Mouse (Mus musculus) E14TG2a.4 (cell line): ENCODE measurements around the gene Dusp8.
A peak's percentile ranks its signal among the peaks of the same experiment; 100 is the strongest.

ENCODE experiments used
- H3K27me3 ChIP-seq: 2 replicates; pipeline ENCODE4 v1.6.1; 2014; ENCODE audit warnings: low read length, control low read depth; ENCODE audit not compliant: insufficient read depth
- H3K36me3 ChIP-seq: 2 replicates; pipeline ENCODE4 v1.6.1; 2014; ENCODE audit warnings: low read length, control low read depth; ENCODE audit not compliant: insufficient read depth
- H3K4me1 ChIP-seq: replicated peaks from 2 replicates; pipeline ENCODE4 v1.6.1; 2014; ENCODE audit warnings: low read depth, low read length, control low read depth
- H3K4me3 ChIP-seq: replicated peaks from 2 replicates; pipeline ENCODE4 v1.5.1; 2014; ENCODE audit warnings: mild to moderate bottlenecking, low read length
- H3K9me3 ChIP-seq: 2 replicates; pipeline ENCODE4 v1.6.1; 2014; ENCODE audit warnings: low read length, control low read depth
- CTCF ChIP-seq: conservative IDR thresholded peaks from 2 replicates; pipeline ENCODE4 v1.5.1; 2014; ENCODE audit warnings: low read length
- NANOG ChIP-seq: IDR thresholded peaks from 2 replicates; pipeline ENCODE4 v1.6.1; 2014; ENCODE audit warnings: borderline replicate concordance, low read length, mixed read lengths
- POU5F1 ChIP-seq: IDR thresholded peaks from 2 replicates; pipeline ENCODE4 v1.6.1; 2014; ENCODE audit warnings: low read length, borderline replicate concordance

Gene Dusp8

DNA sequence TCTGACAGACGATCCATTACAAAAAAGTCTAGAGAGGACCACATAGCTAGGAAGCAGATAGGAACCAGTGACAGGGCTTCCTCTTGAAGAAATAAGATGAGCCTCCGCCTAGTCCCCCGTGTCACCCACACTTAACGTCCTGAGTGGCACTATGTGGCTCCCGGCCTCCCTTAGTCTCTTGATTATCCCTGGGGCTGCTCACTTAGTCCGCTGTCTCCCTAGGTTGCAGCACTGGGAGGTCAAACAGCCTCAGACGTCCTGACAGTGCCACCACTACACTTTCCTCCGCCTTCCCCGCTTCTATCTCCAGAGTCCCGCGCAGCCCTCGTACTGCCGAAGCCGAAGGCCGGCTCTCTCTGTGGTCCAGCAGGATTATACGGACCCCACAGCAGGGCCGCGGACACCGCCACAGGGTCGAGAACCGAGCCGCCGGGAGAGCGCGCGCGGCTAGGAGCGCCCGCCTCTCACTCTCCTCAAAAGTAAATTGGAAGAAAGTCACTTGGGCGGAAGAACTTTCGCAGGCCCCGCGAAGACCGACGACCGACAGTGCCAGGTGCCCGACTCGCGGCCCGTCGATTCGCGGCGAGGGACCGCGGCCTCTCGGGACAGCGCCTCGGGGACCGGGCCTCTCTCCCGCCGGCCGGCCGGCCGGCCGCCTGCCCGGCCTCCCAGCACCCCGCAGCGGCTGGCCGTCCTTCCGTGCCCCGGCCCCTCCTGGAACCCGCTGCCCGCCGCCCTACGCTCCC, 35.3 kb downstream of the Dusp8 start:
- peaks cover 29% of the 10 kb centered on the region for H3K4me1 ChIP-seq
- peaks cover 12% of the 10 kb centered on the region for H3K27me3 ChIP-seq

DNA sequence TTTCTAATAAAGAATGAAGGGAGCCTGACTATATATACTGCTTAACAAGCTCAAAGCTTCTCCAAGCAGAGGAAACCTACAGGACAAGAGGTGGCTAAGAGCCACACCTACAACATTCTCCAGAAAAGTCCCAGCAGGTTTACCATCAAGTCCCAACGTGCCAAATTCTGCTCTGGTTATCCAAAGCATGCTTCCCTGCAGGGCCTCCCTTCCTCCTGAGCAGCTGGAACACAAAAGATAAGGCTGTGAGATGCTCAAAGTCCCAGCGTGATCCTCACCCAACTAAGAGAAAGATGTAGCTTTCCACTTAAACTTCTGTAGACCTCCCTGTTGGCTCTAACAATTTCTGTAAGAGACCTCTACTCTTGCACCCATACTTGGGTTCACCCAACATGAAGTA, 36.6 kb downstream of the Dusp8 start:
- no peak for TF ChIP-seq CTCF
- no peak for TF ChIP-seq POU5F1
- TF ChIP-seq NANOG: no peak
- H3K4me1 ChIP-seq: peaks cover 29% of the 10 kb centered on the region
- H3K9me3 ChIP-seq: no peaks in the 10 kb centered on the region
- no peak overlapping the region for H3K4me3 ChIP-seq
- H3K36me3 ChIP-seq: peaks cover 21% of the 10 kb centered on the region
- peaks cover 10% of the 10 kb centered on the region for H3K27me3 ChIP-seq

More for the DNA sequence above, 35.3 kb downstream of the Dusp8 start:
- Histone ChIP-seq H3K36me3 (peaks cover 18% of the 10 kb centered on the region), H3K9me3 (no peaks in the 10 kb centered on the region), H3K4me3 (peak overlapping the region; percentile 88)
- TF ChIP-seq NANOG (no peak), CTCF (no peak), POU5F1 (no peak)

DNA sequence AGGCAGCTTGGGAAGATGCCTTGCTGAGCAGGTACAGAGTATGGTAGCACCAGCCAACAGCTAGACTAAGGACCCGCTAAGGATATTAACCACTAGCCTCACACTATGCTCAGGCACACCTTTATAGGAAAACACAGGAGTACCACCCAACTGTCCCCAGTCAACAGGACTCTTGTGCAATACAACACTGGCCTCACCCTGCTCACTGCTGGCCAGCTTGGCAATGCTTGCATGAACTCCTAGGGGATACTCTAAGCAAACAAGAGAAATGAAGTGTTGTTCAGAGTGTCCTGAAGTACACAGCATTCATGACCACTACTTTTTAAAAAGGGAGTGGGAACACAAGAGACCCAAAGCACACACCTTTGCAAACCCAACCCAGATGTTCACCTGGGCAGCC, 38.5 kb downstream of the Dusp8 start:
- no peak overlapping the region for H3K4me3 ChIP-seq
- TF ChIP-seq NANOG (no peak), POU5F1 (no peak), CTCF (no peak)
- peaks cover 29% of the 10 kb centered on the region for H3K4me1 ChIP-seq
- peaks cover 7% of the 10 kb centered on the region for H3K27me3 ChIP-seq
- peaks cover 21% of the 10 kb centered on the region for H3K36me3 ChIP-seq
- H3K9me3 ChIP-seq: no peaks in the 10 kb centered on the region

DNA sequence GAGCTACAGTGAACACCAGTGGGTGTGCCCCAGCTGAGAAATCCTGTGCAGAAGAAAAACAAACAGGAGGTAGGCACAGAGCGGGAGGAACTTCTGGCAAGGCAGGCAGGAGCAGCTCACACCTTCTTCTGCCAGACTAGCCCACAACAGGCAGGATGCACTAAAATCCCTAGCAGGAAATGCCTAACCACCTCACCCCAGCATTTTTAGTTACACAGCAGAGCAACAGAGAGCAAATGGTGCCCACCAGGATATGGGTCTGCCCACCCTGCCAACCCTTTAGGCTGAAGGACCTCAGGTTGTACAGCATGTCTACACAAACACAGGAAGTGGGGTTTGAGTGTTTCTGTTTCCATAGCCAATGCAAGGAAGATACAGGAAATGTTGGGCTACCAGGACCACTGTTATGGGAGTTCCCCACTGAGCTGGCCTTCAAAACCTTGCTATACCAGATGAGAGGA, 39.0 kb downstream of the Dusp8 start:
- Histone ChIP-seq H3K27me3 (peaks cover 2% of the 10 kb centered on the region), H3K9me3 (no peaks in the 10 kb centered on the region), H3K4me3 (no peak overlapping the region), H3K36me3 (peaks cover 21% of the 10 kb centered on the region), H3K4me1 (peaks cover 27% of the 10 kb centered on the region)
- no peak for TF ChIP-seq NANOG
- no peak for TF ChIP-seq POU5F1
- no peak for TF ChIP-seq CTCF

DNA sequence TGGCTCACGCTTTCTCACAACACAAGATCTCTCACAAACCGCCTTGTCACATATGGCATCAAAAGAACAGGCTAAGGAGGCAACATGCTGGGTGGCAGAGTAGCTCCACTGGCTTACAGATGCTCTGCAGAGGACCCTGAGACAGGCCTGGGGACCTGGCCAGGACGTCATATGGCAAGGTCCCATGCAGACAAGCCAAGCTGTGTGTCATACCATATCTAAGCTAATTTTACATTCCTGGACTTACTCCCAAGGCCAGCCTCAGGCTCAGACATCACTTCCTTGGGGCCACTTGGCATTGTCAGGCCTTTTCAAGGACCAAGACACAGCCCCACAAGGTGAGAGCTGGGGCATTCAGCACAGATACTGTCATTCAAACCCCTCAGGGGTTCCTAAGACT, 40.2 kb downstream of the Dusp8 start:
- no peaks in the 10 kb centered on the region for H3K9me3 ChIP-seq
- H3K4me3 ChIP-seq: no peak overlapping the region
- no peak for TF ChIP-seq POU5F1
- no peak for TF ChIP-seq CTCF
- TF ChIP-seq NANOG: no peak
- H3K36me3 ChIP-seq: peaks cover 25% of the 10 kb centered on the region
- H3K27me3 ChIP-seq: no peaks in the 10 kb centered on the region
- H3K4me1 ChIP-seq: peaks cover 21% of the 10 kb centered on the region

DNA sequence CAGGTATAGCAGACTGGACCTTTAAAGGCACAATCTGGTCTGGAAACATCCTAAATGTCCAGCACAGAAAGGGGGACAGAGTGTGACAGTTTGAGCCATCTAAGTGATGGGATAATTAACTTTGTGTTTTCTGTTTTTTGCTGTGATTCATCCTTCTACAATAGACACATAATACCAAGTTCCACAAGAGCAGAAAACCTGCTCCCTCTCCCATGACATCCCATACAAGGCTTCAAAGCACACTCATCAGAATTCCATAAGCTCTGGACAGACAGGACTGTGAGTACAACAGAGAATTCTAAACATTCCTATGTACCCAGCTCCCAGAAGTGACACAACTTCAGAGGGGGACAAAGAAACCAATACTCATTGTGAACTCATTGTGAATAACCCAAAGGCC, 45.1 kb downstream of the Dusp8 start:
- H3K36me3 ChIP-seq: peaks cover 12% of the 10 kb centered on the region
- H3K27me3 ChIP-seq: no peaks in the 10 kb centered on the region
- TF ChIP-seq NANOG (no peak), POU5F1 (no peak), CTCF (no peak)
- H3K9me3 ChIP-seq: no peaks in the 10 kb centered on the region
- H3K4me1 ChIP-seq: peaks cover 28% of the 10 kb centered on the region
- no peak overlapping the region for H3K4me3 ChIP-seq

DNA sequence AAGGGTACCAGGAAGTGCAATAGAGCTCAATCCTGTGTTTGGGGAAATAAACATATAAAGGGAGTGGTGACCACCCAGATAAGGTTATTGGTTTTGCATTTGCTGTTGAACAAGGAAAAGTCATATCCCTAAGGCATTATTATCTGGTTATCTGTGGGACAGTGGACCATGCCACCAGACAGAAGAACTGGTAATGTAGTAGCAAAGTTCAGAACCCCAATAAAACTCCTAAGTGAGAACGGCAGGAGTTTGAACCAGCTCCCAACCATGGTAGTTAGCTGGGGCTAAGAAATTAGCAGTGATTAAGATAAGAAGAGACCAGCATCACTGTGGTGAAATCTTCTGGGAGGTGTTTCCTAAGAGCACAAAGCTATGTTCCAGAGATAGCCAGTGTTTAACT, 49.7 kb downstream of the Dusp8 start:
- no peaks in the 10 kb centered on the region for H3K27me3 ChIP-seq
- H3K9me3 ChIP-seq: no peaks in the 10 kb centered on the region
- H3K4me1 ChIP-seq: peaks cover 34% of the 10 kb centered on the region
- TF ChIP-seq POU5F1 (no peak), NANOG (no peak), CTCF (no peak)
- peaks cover 2% of the 10 kb centered on the region; the same call in 1 of the 2 replicates for H3K36me3 ChIP-seq
- H3K4me3 ChIP-seq: no peak overlapping the region

DNA sequence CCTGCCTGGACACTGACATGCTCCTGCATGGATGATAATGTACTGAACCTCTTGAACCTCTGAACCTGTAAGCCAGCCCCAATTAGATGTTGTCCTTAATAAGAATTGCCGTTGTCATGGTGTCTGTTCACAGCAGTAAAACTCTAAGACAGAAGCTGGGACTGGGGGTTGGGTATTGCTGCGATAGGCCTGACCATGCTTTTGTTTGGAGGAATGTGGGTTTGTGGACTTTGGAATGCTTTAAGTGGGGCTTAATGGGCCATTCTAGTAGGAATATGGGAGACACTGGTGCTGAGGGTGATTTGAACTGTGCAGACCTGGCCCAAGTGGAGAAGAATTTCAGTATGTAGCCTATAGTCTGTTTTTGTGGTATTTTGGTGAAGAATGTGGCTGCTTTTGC, 50.3 kb downstream of the Dusp8 start:
- Histone ChIP-seq H3K4me3 (no peak overlapping the region), H3K36me3 (peaks cover 2% of the 10 kb centered on the region; the same call in 1 of the 2 replicates), H3K4me1 (peaks cover 34% of the 10 kb centered on the region), H3K27me3 (no peaks in the 10 kb centered on the region), H3K9me3 (no peaks in the 10 kb centered on the region)
- TF ChIP-seq POU5F1: no peak

DNA sequence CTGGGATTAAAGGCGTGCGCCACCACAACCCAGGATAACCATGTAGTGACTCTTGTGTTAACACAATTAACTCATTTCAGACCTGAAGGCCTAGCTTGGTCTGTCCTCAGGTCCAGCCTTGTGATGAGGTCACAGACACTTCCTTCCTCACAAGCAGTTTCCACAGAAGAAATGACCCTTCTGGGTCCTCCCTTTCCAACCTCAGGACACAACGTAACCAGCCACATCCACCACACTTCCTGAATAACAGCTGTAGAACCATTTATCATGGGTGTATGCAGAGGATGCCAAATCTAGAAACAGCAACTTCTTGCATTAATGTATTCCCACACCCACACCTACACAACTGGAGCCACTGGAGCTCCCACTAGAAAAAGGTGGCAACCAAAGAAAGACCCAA, 54.9 kb downstream of the Dusp8 start:
- H3K4me3 ChIP-seq: no peak overlapping the region
- no peaks in the 10 kb centered on the region for H3K27me3 ChIP-seq
- peaks cover 10% of the 10 kb centered on the region for H3K4me1 ChIP-seq
- no peaks in the 10 kb centered on the region for H3K36me3 ChIP-seq
- no peaks in the 10 kb centered on the region for H3K9me3 ChIP-seq
- no peak for TF ChIP-seq POU5F1
- no peak for TF ChIP-seq CTCF
- no peak for TF ChIP-seq NANOG
